Mouse (Mus musculus) G1E-ER4 (cell line): Measurements from ENCODE around the gene Esyt2. TPM values are rescaled to one million over a fixed set of nuclear protein-coding genes. Genes with fewer than 3 reads are reported as not detected.

Experiments used
- GATA1 ChIP-seq: IDR thresholded peaks from one replicate; pipeline ENCODE4 v1.8.0; 2012; ENCODE audit warnings: low read length, inconsistent platforms
- polyA plus RNA-seq: library from polyadenylated mRNA; stranded (reverse); fragments of >175 nt; gene quantifications from 2 replicates; pipeline ENCODE4 v1.2.3, GENCODE M21; 2012

Esyt2 gene
- polyA plus RNA-seq, 1 experiment = 25.4 TPM

- TF ChIP-seq GATA1 = no peak
These were observed 27.6 kb downstream of the Esyt2 start for GRCm38 (mm10) chr12:116308612-116309011.

- TF ChIP-seq GATA1 = no peak
These were observed 32.8 kb downstream of the Esyt2 start for GRCm38 (mm10) chr12:116313816-116314215.

- no peak for TF ChIP-seq GATA1
These were observed 34.5 kb downstream of the Esyt2 start for GRCm38 (mm10) chr12:116315498-116315897.

GRCm38 (mm10) chr12:116317818-116318217, 36.8 kb downstream of the Esyt2 start:
- TF ChIP-seq GATA1 = no peak

GRCm38 (mm10) chr12:116325545-116325944, 44.5 kb downstream of the Esyt2 start:
- TF ChIP-seq GATA1 = no peak

GRCm38 (mm10) chr12:116326159-116326558, 45.2 kb downstream of the Esyt2 start:
- TF ChIP-seq GATA1 = no peak

GRCm38 (mm10) chr12:116334253-116334652, 53.3 kb downstream of the Esyt2 start:
- no peak for TF ChIP-seq GATA1

GRCm38 (mm10) chr12:116340160-116340559, 59.2 kb downstream of the Esyt2 start:
- no peak for TF ChIP-seq GATA1

- no peak for TF ChIP-seq GATA1
These were observed 67.8 kb downstream of the Esyt2 start for GRCm38 (mm10) chr12:116348755-116349286.

- no peak for TF ChIP-seq GATA1
These were observed 68.4 kb downstream of the Esyt2 start for GRCm38 (mm10) chr12:116349376-116349775.

- TF ChIP-seq GATA1 = no peak
These were observed 70.0 kb downstream of the Esyt2 start for GRCm38 (mm10) chr12:116351022-116351421.

GRCm38 (mm10) chr12:116352404-116352803, 71.4 kb downstream of the Esyt2 start:
- no peak for TF ChIP-seq GATA1

GRCm38 (mm10) chr12:116354694-116355093, 73.7 kb downstream of the Esyt2 start:
- TF ChIP-seq GATA1 = no peak

- TF ChIP-seq GATA1 = no peak
These were observed 81.1 kb downstream of the Esyt2 start for GRCm38 (mm10) chr12:116362091-116362490.

GRCm38 (mm10) chr12:116366900-116367299, 85.9 kb downstream of the Esyt2 start:
- no peak for TF ChIP-seq GATA1

GRCm38 (mm10) chr12:116367346-116367745, 86.3 kb downstream of the Esyt2 start:
- no peak for TF ChIP-seq GATA1

- no peak for TF ChIP-seq GATA1
These were observed 87.9 kb downstream of the Esyt2 start for GRCm38 (mm10) chr12:116368857-116369256.

- no peak for TF ChIP-seq GATA1
These were observed 102.1 kb downstream of the Esyt2 start for GRCm38 (mm10) chr12:116383101-116383500.
